Mouse (Mus musculus): ENCODE results near the gene Vtcn1.

DNA sequence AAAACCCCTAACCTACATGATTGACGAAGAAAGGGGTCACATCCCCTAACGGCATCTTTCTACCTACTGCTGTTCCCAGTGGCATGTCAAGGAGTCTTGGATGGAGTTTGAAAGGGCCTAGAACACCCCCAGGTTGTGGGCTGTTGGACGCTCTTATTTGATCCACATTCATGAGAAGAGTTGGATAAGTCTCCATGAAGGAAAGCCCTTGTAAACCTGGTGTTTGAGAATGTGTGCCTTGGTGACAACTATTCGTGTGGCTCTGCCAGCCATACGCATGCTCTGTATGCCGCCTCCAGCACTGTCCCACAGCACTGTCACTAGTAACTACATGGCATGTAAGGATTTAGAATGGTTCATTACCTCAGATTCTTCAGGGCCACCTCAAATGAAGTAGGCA, 110.9 kb downstream of the Vtcn1 start:
- TF ChIP-seq CTCF (IDR thresholded peaks at IDR 0.05; ENCODE audit: low read depth, low read length) (no peak), POLR2A (IDR thresholded peaks at IDR 0.05; ENCODE audit: borderline replicate concordance, low read depth, low read length) (no peak)

All from bone marrow macrophage, adult 2 months (primary cell).